Mouse (Mus musculus) bone marrow, adult 2 months (tissue): Measurements from ENCODE around the gene Qtrt1.

ENCODE experiments used
- CTCF ChIP-seq: fragments of 200-500 bp; IDR thresholded peaks from 2 replicates; pipeline ENCODE4 v1.5.1; 2011; ENCODE audit warnings: low read length, control low read depth; ENCODE audit not compliant: control insufficient read depth, insufficient read depth
- POLR2A ChIP-seq: fragments of 200-500 bp; IDR thresholded peaks from 2 replicates; pipeline ENCODE4 v1.6.1; 2011; ENCODE audit warnings: low read depth, mild to moderate bottlenecking, control low read depth, low read length, borderline replicate concordance; ENCODE audit not compliant: control insufficient read depth

DNA sequence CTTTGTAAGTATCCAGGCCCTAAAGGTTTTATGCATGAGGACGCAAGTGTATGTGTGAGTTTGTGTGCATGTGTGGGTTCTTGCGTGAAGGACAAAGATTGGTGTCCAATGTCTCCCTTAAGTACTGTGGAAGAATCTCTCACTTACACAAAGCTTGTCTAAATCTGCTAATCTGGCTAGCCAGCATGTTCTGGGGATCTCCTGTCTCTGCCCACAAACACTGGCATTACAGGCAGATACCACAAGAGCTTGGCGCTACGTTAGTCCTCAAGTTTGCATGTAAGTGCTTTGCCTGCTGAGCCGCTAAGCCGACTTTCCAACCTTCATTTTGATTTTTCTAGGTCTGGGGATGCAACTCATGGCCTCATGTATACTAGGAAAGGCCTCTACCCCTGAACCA, 25.9 kb downstream of the Qtrt1 start:
- TF ChIP-seq CTCF: no peak
- no peak for TF ChIP-seq POLR2A
